Mouse (Mus musculus) forebrain, embryonic 13.5 days (tissue): Measurements from ENCODE around the gene Epas1. TPM values are rescaled to one million over a fixed set of nuclear protein-coding genes. Genes with fewer than 3 reads are reported as not detected.
A peak's percentile ranks its signal among the peaks of the same experiment; 100 is the strongest.

ENCODE experiments used
- ATAC-seq: fragments of 200-750 bp; cut with Nextera tagmentation; 2 replicates; pipeline ENCODE4 v1.8.0; 2017
- H3K27ac ChIP-seq: fragments of 300-500 bp; sonication (generic); 2 replicates; pipeline ENCODE4 v1.5.1; 2015; ENCODE audit warnings: inconsistent platforms, mild to moderate bottlenecking, moderate library complexity
- H3K27me3 ChIP-seq: fragments of 300-500 bp; sonication (generic); 2 replicates; pipeline ENCODE4 v1.6.1; 2015; ENCODE audit warnings: mild to moderate bottlenecking, inconsistent platforms
- H3K36me3 ChIP-seq: fragments of 300-500 bp; sonication (generic); 2 replicates; pipeline ENCODE4 v1.6.1; 2015; ENCODE audit warnings: mild to moderate bottlenecking, inconsistent platforms; ENCODE audit not compliant: poor library complexity, severe bottlenecking
- H3K4me1 ChIP-seq: fragments of 300-500 bp; sonication (generic); 2 replicates; pipeline ENCODE4 v1.6.1; 2015; ENCODE audit warnings: inconsistent platforms
- H3K4me2 ChIP-seq: fragments of 300-500 bp; sonication (generic); 2 replicates; pipeline ENCODE4 v1.6.1; 2015; ENCODE audit warnings: inconsistent platforms, mild to moderate bottlenecking, moderate library complexity
- H3K4me3 ChIP-seq: fragments of 300-500 bp; sonication (generic); 2 replicates; pipeline ENCODE4 v1.5.1; 2015; ENCODE audit warnings: mild to moderate bottlenecking, inconsistent platforms
- H3K9ac ChIP-seq: fragments of 300-500 bp; sonication (generic); 2 replicates; pipeline ENCODE4 v1.6.1; 2015; ENCODE audit warnings: mild to moderate bottlenecking, inconsistent platforms
- H3K9me3 ChIP-seq: fragments of 300-500 bp; sonication (generic); replicated peaks from 2 replicates; pipeline ENCODE4 v1.6.1; 2016; ENCODE audit warnings: inconsistent platforms
- WGBS: fragments of 180-500 bp; shearing (Covaris S2); methylation state at CpG from one replicate; pipeline ENCODE4 v1.1.7; 2015; 5-methylcytosine and 5-hydroxymethylcytosine counted together
- polyA plus RNA-seq: library from polyadenylated mRNA; unstranded; fragments of >200 nt; fragmentation: Nextera tagmentation; extraction: Ambion mirVana; gene quantifications from 2 replicates; pipeline ENCODE4 v1.2.1, GENCODE M21; 2015

Epas1 gene
- polyA plus RNA-seq, 1 experiment from 2014 or later = 3.5 TPM

DNA sequence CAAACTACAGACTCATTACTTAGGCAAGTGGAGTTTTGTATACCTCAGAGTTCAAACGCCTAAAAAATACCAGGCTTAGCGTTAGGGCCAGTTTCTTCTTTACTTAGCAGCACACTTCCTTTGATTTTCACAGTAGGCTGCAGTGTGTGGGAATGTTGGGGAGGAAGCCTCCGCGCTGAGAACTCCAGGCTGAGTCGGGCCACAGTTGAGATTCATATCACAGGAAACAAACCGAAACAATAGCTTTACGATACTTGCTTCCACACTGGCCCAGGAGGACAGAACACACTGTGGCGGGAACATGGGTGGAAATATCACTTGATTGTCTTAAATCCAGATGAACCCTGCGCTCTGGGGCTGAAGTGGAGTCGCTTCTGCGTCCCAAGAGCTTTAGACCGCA lies 47.0 kb downstream of the Epas1 start:
- Histone ChIP-seq H3K4me1 (peaks cover 9% of the 10 kb centered on the region), H3K4me2 (no peak overlapping the region), H3K4me3 (no peak overlapping the region), H3K27me3 (no peaks in the 10 kb centered on the region), H3K36me3 (no peaks in the 10 kb centered on the region), H3K27ac (no peak overlapping the region), H3K9ac (no peak overlapping the region), H3K9me3 (no peaks in the 10 kb centered on the region)
- no peak for ATAC-seq
- WGBS = 77% methylated on average over 12 of the region's 12 CpGs

DNA sequence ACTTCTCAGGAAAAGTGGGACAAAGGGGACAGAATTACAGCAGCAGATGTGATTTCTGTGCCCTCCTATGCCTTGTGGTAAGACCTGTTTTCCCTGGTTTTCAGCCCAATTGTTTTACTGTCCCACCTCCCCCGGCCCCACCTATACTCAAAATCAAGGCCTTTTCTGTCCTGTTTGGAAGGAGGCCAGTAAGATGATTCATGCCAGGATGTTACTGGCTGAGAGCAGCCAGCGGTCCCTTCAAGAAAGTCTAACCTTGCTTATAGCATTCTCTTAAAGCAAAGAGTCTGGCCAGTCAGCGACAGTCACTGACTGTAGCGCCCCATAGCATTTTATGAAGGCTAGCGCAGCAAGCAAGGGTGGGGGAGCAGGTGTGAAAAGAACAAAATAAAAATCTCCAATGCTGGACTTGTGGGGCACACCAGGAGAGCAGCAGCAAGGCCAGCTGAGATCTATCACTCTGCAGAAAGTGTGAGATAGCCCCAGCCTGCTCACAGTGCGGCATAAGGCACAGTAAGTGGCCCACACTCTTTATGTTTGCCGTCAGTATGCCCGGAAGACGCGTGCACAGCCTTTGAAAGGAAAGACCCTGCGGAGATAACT lies 47.8 kb downstream of the Epas1 start:
- 69% methylated on average over 11 of the region's 11 CpGs for WGBS

DNA sequence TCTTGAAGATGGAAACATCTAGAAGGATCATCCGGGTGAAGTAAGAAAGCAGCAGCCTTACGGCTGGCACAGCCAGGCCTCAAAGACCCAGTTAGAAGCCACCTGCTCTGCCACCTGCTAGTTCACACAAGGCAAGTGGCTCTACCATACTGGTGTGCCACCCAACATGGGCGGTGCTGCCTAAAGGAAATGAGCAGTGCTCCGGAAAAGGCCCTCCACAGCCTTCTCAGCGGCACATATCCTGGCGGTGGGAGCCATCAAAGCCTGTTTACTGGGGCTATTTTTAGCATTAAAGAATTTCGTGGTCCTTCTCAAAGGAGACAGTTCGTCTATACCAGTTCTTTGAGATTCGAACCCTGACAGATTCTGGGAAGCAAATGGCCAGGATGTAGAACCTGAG lies 48.4 kb downstream of the Epas1 start:
- Histone ChIP-seq H3K9me3 (no peaks in the 10 kb centered on the region), H3K4me3 (no peak overlapping the region), H3K4me1 (peaks cover 9% of the 10 kb centered on the region), H3K4me2 (no peak overlapping the region), H3K27ac (no peak overlapping the region), H3K27me3 (no peaks in the 10 kb centered on the region), H3K36me3 (no peaks in the 10 kb centered on the region), H3K9ac (no peak overlapping the region)
- ATAC-seq = no peak
- 81% methylated on average over 9 of the region's 9 CpGs for WGBS

More for the DNA sequence above, 47.8 kb downstream of the Epas1 start:
- Histone ChIP-seq H3K27ac (no peak overlapping the region), H3K36me3 (no peaks in the 10 kb centered on the region), H3K9ac (no peak overlapping the region), H3K9me3 (no peaks in the 10 kb centered on the region), H3K4me1 (peaks cover 9% of the 10 kb centered on the region), H3K4me3 (no peak overlapping the region), H3K27me3 (no peaks in the 10 kb centered on the region), H3K4me2 (no peak overlapping the region)
- no peak for ATAC-seq

DNA sequence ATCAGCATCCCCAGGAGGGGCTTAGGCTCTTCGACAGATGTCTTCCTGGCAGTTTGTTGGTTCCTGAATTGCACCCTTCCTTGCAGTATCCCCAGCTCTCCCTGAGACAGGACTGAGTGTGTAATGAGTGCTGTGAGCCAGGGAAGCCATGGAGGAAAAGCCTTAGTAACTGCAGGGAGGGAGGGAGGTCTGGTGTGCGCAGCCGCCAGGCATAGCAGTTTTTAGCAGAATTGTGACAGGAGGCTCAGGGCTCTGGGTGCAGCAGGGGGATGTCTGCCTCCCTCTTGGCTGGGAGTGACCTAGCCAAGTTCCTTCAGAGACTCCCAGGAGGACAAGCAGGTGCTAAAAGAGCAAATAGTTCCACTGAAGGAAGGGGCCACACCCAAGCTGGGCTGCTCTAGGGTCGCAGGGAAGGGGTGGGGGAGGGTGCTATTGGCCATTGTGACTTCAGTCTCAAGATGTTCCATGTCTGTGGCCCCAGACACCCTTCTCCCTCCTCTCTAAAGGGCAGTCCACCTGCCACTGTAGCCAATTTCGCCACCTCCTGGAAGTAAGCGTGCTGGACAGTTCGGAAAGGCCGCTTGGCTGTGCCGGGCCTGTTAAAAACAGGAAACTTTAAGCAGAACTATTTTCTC lies 49.0 kb downstream of the Epas1 start:
- 75% methylated on average over 9 of the region's 9 CpGs for WGBS
- Histone ChIP-seq H3K27me3 (no peaks in the 10 kb centered on the region), H3K27ac (no peak overlapping the region), H3K36me3 (no peaks in the 10 kb centered on the region), H3K4me2 (no peak overlapping the region), H3K4me3 (no peak overlapping the region), H3K9ac (no peak overlapping the region), H3K9me3 (no peaks in the 10 kb centered on the region), H3K4me1 (peaks cover 9% of the 10 kb centered on the region)
- ATAC-seq = no peak

DNA sequence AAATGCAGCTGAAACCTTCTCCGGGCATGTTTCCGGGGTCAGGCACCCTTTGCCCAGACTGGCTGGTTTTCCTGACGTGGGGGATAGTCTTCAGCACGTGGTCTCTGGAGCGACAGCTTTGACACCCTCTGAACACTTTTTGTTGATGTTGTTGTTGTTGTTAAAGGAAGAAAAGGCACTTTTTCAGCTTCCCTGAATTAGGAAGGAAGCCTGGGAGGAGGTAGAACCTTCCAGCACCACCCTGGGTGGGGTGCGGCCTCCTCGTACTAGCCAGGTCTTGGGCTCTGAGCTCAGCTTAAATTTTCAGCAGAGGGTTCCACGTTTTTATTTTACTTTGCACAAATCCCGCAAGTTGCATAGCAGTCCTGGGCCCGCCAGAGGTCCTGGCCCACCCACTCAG lies 49.6 kb downstream of the Epas1 start:
- no peak overlapping the region for H3K4me2 ChIP-seq
- peaks cover 9% of the 10 kb centered on the region for H3K4me1 ChIP-seq
- no peaks in the 10 kb centered on the region for H3K9me3 ChIP-seq
- H3K4me3 ChIP-seq = no peak overlapping the region
- no peaks in the 10 kb centered on the region for H3K27me3 ChIP-seq
- H3K36me3 ChIP-seq = no peaks in the 10 kb centered on the region
- WGBS = 83% methylated on average over 10 of the region's 10 CpGs
- H3K9ac ChIP-seq = no peak overlapping the region
- ATAC-seq = no peak
- no peak overlapping the region for H3K27ac ChIP-seq

DNA sequence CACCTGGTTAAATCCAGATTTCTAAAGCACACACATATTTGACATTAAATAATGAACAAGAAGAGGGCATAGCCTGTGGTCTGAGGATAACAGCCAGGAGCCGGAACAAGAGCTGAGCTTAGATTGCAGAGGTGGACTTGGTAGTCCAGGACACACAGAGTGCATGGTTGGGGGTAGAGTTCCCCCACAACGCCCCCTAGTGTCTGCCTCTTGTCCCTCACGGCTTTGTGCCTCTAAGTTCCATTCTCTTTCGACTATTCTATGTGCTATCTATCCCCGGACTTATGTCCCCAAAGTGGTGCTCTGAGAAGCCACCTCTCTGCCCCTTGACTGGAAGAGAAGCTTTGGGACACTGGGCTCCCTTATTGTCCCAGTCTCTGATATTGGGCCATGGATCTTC lies 50.2 kb downstream of the Epas1 start:
- Histone ChIP-seq H3K9me3 (no peaks in the 10 kb centered on the region), H3K27me3 (no peaks in the 10 kb centered on the region), H3K9ac (no peak overlapping the region), H3K27ac (no peak overlapping the region), H3K4me3 (no peak overlapping the region), H3K36me3 (no peaks in the 10 kb centered on the region), H3K4me2 (no peak overlapping the region), H3K4me1 (peaks cover 9% of the 10 kb centered on the region)
- 87% methylated on average over 5 of the region's 5 CpGs for WGBS
- no peak for ATAC-seq

DNA sequence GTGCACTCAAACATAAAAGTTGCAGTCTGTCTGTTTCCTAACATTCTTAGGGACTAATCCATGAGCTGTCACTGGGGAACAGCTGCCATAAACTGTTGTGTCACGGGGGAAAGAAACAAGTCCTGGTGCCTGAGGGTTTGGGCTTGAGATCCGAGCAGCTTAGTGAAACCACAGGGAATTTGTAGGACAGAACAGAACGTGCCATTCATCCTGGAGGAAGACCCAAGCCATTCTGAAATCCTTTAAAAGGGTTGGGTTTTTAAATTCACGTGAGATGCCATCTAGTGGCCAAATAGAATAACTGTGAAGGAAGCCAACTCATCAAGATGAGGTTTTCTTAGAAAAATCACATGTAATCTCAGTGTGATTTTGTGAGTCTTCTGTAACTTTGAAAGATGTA lies 58.5 kb downstream of the Epas1 start:
- no peaks in the 10 kb centered on the region for H3K9me3 ChIP-seq
- under 1% methylated on average over 4 of the region's 4 CpGs for WGBS
- no peak overlapping the region for H3K27ac ChIP-seq
- peak; percentile 50; the same call in 1 of the 2 replicates for ATAC-seq
- H3K4me3 ChIP-seq = no peak overlapping the region
- H3K4me2 ChIP-seq = no peak overlapping the region
- no peaks in the 10 kb centered on the region for H3K27me3 ChIP-seq
- no peaks in the 10 kb centered on the region for H3K4me1 ChIP-seq
- H3K9ac ChIP-seq = no peak overlapping the region
- no peaks in the 10 kb centered on the region for H3K36me3 ChIP-seq

DNA sequence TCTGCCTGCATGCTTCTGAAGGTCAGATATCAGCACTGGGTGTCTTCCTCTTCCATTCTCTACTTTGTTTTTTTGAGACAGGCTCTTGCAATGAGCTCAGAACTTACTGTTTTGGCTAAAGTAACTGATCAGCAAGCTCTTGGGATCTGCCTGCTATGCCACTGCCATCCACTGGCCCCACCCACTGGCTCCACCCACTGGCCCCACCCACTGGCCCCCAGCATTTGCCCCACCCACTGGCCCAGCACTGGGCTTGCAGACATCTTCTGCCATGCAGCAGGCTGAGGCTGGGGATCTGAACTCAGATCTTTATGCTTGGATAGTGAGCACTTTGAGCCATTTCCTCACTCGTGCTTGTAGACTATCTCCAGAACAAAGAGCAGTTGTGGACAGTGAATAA lies 60.8 kb downstream of the Epas1 start:
- Histone ChIP-seq H3K9me3 (no peaks in the 10 kb centered on the region), H3K9ac (no peak overlapping the region), H3K27ac (no peak overlapping the region), H3K36me3 (no peaks in the 10 kb centered on the region), H3K27me3 (no peaks in the 10 kb centered on the region), H3K4me3 (no peak overlapping the region), H3K4me2 (no peak overlapping the region), H3K4me1 (no peaks in the 10 kb centered on the region)
- ATAC-seq = no peak
- WGBS = 58% methylated on average over 1 of the region's 1 CpGs

DNA sequence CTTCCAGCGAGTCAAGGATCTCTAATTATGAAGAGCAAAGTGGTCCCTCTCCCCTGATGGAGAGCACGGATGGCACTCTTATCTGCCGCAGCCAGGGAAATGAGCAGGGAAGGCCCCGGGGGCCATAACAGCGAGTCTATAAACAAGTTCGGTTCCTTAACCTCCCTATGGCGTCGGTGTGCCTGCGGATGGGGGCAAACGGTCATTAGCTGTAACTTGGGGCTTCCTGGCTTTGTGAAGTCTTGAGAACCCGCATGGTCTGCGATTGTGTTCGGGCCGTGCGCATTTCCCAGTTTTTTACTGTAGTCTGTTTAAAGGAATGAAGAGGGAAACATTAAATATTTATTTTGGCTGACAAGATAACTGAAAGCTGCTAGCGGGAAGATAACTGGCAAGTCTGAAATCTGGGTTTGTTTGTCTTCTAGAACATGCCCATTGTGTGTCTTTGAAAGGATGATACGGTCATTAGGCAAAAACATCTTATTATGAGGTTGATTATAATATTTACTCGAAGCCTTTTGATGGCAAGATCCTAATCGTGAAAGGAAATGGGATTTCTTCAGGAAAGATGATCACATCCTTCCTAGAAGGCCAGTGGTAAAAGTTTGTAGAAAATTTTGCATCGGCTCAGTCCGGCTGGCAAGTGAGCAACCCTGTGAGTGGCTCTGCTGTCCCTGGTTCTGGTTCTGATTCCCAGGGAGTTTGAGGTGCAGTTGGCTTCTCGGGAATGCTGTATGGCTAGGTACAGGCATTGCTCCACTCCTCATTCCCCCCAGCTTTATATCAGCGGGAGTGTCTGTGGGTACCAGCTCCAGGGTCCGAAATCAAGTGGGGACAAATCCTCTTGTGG lies 61.7 kb downstream of the Epas1 start:
- Histone ChIP-seq H3K4me3 (no peak overlapping the region), H3K4me1 (no peaks in the 10 kb centered on the region), H3K9me3 (no peaks in the 10 kb centered on the region), H3K27ac (no peak overlapping the region), H3K4me2 (no peak overlapping the region), H3K27me3 (no peaks in the 10 kb centered on the region), H3K9ac (no peak overlapping the region), H3K36me3 (no peaks in the 10 kb centered on the region)
- ATAC-seq = no peak
- WGBS = 89% methylated on average over 24 of the region's 24 CpGs

DNA sequence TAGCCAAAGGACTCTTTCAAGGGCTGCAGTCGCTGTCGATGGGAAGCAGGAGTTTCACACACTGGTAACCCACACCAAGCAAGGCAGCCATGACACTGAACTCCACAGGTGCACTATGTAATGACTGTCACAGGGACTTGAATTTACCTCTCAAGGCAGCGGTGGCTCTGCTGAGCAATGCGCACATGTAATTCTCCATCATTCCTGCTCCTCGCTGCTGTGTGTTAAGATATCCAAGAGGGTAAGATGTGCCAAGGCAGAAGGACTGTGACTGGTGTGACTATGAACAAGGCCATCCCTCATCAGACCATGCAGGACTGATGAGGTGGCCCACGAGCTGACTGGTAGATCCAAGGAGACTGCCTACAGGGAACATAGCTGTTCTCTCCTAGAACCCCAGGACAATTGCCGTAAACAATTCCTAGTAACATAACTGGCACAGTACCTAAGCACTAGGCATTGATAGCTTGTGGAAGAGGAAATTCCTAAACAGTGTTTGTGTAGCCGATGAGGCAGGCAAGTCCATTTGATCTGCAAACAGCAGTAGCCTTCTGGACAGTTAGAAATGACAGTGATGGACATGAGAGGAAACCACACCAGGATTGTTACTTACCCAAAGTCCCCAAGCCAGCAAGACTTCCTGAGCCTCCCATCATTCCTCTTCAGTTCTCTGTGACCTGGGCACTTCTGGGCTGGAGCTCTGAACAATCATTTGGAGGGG lies 68.7 kb downstream of the Epas1 start:
- Histone ChIP-seq H3K27me3 (no peaks in the 10 kb centered on the region), H3K4me1 (no peaks in the 10 kb centered on the region), H3K4me2 (no peak overlapping the region), H3K9me3 (no peaks in the 10 kb centered on the region), H3K9ac (no peak overlapping the region), H3K27ac (no peak overlapping the region), H3K4me3 (no peak overlapping the region), H3K36me3 (no peaks in the 10 kb centered on the region)
- WGBS = 91% methylated on average over 8 of the region's 8 CpGs
- no peak for ATAC-seq

DNA sequence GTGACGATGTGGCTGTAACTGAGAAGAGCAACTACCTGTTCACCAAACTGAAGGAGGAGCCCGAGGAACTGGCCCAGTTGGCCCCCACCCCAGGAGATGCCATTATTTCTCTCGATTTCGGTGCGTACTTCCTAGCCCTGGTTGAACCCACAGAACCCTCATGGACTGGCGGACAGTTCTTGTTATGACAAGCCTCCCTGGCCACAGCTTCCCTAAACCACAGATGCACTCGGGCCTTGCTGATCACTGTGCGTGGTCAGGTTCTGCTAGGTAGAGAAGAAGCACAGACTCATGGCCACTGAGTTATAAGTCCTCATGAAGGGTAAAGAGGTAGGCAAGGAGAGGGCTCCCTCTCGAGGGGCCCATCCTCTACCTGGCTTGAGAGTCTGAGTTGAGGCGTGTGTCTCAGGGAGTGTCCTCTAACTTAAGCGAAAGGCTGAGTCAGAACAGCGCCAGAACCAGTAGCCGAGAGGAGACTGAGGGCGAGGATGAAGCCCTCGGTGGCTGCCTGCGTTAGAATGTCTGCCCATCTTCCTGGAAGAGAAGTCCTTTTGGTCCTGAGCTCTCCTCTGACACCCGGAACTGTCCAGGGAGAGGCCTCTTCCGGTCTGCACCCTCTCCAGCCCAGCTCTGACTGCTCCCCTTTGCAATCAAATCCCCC lies 71.1 kb downstream of the Epas1 start:
- no peak for ATAC-seq
- WGBS = 95% methylated on average over 18 of the region's 18 CpGs
- no peaks in the 10 kb centered on the region for H3K9me3 ChIP-seq
- no peak overlapping the region for H3K9ac ChIP-seq
- H3K36me3 ChIP-seq = no peaks in the 10 kb centered on the region
- H3K4me1 ChIP-seq = no peaks in the 10 kb centered on the region
- no peaks in the 10 kb centered on the region for H3K27me3 ChIP-seq
- H3K4me2 ChIP-seq = no peak overlapping the region
- H3K27ac ChIP-seq = no peak overlapping the region
- H3K4me3 ChIP-seq = no peak overlapping the region
